Mouse (Mus musculus) fibroblast of lung, adult 2 months (primary cell): ENCODE data around the gene Gm9913.

Source experiments
- DNase-seq: peaks from one replicate; pipeline ENCODE4 v3.0.0-alpha.2; 2011; ENCODE audit warnings: low read depth

Gm9913 gene

DNA sequence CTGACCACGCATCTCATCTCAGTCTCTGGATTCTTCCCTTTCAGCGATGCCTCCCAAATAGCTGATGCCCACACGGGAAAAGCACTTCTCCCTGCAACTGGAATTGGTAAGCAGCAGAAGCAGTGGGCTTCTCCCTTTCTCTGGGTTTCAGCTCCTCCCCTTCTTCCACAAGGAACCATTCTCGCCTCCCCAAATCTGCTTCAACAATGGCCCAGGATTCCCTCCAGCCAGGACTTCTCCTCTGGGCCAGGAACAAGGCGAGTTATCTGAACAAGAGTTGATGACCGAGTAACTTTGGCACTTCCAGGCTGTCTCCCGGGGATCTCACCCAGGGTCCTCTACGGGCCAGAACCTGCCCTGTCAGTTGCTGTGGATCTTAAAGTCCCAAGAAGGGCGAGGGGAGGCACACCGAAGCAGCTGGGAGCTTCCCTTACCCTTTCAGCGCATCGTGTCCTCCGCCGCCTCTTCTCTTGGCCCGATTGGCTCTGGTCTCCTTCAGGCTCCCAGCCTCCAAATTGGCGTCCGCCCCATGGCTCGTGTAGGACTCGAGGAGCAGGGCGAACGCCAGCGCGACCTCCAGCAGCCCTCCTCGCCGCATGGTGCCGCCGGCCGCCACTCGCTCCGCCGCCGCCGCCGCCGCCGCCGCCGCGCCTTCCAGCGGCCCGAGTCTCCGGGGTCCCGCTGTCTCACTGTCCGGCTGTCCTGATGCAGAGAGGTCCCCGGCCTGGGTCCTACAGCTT is at the start of gene Gm9913:
Gene Gm9913 (plus strand): TSS at position 84 of the 740 bp plus-strand sequence.
- no peak for DNase-seq

DNA sequence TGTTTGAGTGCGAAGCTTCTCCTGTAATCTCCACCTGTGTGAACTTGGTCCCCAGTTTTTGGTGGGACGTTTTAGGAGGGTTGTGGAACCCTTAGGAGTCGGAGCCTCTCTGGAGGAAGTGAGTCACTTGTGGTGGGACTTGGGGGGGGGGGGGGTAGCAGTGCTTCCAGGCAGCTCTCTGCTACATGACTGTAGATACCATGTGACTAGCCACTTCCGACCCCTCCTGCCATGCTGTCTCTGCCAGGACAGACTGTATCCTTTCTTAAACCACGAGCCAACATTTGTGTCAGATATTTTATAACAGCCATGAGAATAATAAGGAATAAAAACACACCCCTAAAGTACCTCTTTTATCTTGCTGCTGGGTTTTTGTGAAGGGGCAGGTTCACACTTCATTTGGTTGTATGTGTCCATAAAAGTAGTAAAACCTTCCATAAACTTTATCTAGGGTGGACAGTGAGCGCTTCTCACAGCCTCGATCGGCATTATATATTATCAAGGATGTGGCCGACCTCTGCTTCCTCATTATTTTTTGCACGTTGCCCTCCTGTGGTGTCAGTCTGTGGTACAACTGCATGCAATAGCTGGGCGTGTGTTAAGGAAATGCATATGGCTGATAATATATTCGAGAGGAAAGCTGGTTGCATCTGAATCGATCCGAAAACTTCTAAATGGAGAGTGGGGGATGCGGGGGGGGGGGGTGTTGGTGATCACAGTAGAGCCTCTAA is 48.7 kb upstream of the Gm9913 start:
- DNase-seq = no peak

DNA sequence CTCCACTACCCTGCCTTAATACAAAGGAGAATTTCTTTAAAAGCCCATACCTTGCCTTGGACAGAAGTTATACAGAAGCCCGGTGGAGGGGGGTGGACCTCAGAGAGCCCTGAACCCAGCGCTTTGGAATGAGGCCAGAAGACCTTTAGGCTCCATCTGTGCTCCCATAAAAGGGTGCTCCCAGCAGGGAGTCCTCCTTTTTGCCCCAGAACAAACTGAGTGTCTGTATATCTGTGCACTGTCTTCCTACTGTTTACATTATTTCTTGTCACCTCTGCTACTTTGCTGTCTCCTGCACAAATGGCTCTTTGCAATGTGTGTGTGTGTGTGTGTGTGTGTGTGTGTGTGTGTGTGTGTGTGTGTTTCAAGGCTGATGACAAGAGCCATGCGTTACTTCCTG is 45.8 kb upstream of the Gm9913 start:
- DNase-seq = no peak

DNA sequence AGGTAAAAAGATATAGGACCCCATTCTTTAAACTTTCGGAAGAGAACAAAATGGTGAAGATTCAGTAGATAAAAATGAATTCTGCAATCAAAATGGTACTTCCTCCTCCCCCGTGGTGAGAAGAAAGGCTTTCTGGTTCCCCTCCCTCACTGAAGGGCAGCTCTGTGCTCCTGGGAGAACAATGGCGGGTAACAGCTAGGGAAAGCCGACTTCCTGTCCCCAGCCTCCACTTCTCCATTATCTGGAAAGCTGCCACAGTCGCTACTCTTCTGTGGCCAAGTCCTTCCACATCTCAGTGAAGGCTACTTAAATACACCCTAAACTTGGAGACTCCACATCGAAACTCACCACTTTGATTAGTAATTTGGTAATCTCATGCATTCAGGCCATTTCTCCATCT is 40.9 kb upstream of the Gm9913 start:
- DNase-seq = no peak

DNA sequence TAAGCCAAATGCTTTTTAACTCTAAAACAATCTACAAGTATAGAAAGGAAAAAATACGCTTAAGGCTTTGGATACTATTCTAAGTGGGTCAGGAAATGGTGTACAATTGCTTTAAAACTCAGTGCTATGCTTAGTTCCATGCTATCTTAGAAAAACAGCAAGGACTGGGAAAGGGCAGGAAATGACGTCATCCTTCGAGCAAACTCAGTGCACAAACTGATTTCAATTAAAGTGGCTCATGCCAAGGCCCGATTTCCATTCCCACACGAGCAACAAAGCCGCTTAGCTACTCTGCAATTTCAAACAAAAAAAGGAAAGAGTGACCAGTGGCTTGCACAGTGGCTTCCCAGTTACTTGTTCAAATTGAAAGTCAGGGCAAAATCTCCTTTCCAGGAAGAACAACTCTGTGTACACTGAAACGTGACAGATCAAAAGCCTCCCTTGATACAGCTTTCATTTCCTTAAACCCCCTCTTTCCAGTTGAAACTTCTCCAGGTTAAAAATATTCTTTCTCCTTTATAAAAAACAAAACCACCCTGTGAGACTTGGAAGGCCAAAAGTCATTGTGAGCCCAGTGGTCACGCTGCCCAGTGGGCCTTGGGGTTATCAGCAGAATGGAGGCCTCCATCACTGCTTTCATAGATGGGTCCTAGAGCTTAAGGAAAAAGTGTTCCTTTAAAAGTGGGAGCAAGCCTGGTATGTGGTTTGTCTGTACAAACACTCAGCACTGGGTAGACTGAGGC is 34.2 kb upstream of the Gm9913 start:
- peak; percentile 65 for DNase-seq

DNA sequence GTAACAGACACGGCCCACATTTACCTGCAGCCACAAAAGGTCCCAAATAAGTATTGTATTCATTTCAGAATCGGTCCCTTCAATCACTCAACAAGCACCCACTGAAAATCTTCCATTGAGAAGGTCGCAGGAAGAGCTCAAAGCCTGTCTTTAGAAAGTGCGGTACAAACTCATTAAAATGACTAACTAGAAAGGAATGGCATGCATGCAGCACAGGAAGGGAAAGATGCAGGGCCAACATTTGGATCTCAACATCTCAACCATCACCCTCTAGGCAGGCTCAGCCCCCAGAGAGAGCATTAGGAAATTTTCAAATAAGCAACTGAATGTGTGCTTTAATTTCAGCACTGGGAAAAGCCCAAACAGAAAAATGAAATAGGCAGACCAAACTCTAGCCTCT is 33.2 kb upstream of the Gm9913 start:
- no peak for DNase-seq

DNA sequence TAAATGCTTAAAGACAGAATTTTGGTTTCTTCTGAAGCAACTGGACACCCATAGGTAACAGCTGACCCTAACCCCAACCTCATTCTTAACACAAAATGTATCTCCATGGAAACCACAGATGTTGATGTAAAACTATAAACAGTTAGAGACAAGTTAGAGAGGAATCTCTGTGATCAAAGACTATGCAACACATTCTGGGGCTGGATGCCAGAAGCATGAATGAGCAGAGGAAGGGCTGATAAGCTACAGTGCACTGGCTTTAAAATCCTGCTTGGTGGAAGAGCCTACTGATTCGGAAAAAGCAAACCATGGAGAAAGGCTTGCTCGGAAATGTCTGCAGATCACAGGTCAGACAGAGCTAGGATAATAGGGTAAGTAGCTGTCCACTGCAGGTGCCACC is 31.7 kb upstream of the Gm9913 start:
- no peak for DNase-seq

DNA sequence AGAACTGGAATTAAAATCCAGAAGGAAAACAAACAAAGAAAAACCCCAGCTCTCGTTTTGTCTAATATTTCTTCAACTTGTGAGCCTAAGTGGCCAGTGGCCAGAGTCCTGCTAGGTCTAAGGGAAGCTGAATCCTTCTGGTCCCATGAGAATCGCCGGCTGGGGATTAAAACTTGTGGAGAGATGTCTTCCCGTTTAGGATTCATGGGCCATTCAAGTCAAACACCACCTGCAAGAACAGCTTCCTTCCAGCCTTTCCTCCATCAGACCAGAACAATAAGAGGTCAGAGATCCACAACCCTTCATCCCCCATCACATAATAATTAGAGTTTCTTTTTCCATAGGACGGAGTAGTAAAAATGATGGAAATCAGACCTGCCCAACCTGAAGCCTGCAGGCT is 30.2 kb upstream of the Gm9913 start:
- DNase-seq = no peak

DNA sequence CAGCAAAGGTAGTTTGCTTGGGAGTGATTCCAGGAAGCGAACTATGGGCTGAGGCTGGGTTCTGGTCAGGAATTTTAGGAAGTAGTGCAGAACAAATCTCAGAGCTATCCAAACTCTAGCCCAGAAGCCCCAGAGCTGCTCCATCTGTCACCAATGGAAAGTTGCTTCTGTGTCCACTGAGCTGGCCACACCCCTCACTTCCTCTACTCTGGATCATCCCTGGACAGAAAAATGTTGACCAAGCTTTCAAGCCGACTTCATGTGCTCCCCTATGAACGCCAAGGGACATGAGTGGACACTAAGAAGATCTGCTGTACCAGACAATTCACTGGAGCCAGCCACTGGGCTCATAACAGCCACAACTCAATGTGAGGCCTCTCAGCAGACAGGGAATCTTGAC is 28.7 kb upstream of the Gm9913 start:
- DNase-seq = no peak

DNA sequence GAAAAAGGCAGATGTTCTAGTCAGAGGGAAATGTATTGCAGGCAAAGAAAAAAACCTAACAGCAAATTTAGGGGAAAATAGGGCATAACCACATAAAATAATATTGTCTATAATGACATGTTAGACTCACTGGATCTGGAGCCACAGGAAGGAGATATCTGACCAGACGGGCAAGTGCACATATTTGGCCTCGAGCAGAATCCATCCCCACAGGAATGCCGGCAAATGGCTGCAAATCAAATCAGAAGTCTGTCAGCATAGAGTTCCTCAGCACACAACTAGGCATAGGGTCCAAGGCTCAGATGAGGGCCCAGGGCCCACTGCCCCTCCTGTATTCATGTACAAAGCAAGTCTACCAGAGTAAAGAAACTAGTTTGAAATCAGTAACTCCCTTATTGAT is 27.5 kb upstream of the Gm9913 start:
- DNase-seq = no peak

DNA sequence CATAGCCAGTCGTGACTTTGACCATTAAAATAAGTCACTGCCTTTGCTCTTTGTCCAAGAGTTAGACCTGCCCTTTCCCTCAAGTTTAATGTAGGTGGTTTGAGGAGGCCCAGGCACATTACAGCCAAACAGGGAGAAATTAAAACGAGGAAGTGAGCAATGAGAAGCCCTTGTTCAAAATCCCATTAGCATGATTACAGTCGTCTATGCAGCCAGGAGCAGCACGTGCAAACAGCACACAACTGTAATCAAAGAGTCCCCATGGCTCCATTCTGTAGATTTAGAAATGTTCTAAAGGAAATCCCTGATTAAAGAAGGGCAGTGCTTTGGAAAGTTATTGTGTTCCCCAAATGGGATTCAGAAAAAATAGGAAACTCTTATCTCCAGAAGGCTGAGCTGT is 26.2 kb upstream of the Gm9913 start:
- no peak for DNase-seq

DNA sequence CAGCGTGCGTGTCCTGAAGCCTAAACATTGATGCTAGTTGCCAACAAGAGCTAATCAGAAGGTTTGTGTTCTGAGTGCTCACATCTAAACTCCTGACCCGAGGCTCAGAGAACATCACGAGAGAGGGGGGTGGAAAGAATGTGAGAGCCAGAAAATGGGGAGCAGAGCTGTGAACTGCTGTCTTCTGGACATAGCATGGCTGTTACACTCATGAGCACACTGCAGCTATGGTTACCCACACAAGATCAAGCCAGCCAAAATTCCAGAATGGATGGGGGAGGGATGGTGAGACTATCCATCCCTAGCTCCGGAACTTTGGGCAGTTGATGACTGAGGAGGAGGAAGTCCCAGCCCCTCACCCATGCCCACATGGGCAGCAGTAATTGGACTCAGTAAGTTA is 24.8 kb upstream of the Gm9913 start:
- DNase-seq = no peak

DNA sequence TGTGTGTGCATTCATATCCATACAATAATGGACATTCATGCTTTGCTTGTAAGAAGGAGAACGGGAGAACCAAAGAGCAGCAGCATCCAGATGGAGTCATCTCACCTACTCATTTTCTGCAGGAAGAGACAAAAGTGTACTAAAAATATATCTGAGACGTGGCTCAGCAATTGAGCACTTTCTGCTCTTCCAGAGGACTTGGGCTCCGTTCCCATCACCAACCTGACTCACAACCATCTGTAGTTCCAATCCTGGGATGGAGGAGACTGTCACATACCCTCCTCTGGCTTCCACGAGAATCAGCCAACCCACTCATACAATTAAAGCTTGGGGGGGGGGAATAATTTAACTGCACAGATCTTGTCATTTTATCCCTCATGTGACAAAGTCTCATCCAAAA is 23.8 kb upstream of the Gm9913 start:
- no peak for DNase-seq

DNA sequence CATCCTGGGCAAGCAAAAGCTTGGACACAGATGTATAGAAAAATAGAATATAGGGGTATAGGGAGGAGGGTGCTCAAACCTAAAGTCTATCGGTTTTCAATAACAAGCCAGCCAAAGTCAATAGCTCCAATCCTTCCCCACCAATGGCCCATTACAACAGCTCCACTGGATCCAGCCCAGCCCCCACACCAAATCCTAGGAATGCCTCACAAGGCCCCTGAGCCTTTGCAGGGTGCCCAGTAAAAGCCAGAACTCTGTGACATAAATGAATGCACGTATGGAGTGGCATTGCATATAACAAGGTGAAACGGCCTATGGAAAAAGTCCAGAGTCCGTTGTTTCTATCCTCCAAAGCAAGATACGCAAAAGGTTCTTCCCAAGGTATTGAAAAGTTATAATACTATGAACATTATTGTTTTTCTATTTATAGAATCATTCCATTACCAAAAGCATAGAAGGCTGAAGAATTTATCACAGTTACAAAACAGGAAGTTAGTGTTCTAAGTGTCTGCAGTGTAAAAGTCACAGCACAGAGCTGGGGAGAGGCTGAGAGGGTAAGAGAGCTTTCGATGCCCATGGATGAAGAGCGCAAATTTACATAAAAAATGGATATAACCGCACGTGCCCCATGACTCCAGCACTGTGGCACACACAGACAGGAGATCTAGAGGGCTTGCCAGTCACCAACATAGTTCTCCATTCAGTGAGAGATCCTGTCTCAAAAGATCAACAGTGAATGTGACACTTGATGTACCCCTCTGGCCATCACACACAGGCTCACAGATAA is 23.2 kb upstream of the Gm9913 start:
- no peak for DNase-seq

DNA sequence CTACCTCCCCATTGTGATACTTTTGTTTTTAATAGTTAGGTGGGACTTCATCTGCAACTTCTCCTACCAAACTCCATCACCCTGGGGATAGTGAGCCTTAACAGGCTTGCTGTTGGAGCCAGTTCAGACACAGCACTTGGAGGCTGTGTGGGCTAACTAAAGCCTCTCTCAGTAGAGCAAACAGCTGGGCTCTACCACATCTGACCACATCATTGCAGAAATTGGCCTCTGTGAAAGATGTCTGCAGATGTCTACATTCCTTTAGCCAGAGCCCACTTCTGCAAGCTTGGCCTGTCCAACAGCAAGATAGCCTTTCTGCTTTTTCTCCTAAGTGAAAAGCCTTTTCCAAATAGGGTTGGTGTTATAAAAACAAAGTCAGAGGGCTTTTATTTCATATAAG is 20.7 kb upstream of the Gm9913 start:
- DNase-seq = no peak

DNA sequence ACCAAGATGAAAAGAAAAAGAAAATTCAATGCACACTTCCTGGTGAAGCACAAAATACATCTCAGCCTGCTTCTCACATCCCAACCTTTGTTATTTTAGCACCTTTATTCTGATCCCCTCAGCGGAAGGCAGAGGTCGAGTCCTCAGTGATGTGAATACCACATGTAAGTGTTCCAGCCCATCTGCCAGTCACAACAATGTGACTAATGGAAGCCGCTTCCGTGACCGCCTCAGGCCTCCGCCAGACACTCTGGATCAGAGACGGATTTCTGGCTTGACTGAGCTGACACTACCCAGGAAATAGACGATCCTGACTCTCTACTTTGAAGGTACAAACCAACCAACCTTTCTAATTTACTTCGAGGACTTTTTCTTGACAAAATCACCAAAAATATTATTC is 20.0 kb upstream of the Gm9913 start:
- DNase-seq = no peak

DNA sequence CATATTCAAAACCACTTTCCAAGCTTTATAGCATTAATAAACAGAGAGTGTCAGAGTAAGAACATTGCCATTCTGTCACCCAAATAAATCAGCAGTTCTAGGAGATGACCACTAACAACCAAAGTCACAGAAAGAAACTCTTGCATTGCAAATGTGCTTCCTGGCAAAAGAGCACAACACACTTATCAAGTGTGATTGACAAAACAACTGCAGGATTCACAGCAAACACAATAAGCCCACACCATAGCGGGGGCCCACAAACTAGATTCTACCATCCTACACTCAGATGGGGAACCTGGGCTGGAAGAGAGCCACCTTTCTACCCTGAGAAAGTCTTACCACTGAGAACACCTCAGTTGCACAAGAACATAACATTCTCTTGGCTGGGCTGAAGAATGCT is 14.9 kb upstream of the Gm9913 start:
- no peak for DNase-seq

DNA sequence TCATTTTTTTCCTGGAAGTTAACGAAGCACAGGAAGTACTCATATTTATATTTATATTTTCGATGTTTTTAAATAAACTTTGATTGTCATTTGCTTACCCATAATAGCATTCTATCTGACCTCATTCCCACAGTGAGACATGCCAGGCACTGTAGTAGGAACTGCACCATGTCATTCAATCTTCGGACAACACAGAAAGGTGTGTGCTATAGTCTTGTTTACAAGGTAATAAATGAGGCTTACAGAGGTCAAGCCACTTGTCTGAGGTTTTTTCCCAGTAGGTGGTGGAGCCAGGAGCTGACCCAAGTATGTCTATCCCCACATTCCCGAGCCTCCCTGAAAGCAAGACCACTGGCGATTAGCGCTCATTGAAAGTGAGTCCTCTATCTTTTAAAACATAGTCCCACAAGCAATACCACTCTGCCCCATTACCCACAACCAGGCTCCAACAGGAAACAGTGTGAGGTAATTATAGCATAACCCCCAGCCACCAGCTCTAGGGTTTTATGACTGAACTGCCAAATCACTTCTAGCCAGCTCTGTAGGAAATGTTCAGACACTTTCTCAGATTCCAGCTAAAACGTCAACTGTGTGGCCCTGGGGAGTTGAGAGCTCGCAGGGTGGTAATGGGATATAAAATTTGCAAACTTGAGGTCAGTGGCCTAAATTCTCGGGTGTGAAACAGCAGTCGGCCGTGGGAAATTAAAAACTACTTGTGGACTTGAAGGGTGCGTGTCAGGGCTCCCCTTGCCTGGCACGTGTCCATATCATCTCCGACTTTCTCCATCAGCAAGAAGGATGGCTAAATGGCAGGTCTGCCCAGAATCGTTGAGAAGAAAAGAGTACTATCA is 12.6 kb upstream of the Gm9913 start:
- DNase-seq = no peak

DNA sequence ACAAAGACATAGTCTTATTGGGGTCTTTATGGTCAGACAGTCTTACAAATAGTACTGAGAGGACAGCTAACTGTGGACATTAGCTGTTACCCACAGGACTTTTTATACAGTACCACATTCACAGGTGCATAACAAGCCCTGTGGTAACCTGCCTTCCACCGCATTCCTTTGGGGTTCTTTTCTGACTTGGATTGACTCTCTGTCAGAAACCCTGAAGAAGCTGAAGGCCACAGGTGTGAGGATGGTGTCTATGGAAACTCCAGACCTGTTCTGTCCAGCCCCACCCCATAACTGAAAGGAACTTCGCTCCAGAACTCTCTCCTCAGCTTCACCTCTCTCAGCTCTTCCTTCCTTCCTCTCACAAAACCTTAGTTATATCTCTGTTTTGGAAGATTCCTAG is 10.6 kb upstream of the Gm9913 start:
- DNase-seq = no peak

DNA sequence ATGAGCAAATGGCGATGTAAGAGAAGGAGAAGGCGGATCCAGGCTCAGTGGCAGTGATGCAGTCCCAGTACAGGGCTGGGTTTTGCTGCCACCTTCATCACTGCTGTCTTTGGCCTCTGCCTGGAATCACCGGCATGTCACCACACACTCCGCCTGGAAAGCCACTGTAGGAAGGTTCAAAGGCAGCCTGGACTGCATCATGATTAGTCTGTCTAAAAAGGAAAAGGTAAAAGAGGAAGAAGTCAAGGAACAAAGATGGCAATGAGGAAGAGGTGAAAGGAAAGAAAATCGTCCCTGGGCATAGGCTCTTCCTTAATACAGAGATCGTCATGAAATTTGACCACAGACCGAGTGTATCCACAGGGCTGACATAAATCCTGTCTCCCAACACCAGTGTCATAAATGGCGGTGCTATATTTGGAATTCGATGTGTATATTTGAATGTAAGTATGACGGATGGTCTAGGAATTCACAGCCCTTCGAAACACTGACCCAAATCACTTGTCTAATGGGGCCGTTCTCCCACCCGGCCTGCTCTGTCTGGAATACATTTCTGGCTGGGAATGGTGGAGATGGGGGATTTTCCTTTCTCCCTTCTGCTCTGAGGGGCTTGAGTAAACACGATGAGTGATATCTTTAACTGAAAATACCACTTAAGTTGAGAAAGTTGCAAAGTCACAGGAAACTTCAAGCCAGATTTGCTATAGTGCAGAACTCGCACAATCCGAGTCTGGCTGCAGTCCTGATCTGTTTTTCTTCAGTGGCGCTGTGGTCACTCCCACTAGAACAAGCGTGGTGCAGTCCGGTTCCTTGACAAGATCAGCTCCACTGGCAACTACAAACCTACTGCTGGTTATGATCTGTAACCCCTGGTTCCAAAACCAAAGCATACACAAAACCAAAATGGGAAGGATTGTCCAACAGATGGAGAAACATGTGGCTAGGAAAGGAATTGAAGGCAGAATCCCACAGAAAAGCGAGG is 9.8 kb upstream of the Gm9913 start:
- no peak for DNase-seq
